Mouse (Mus musculus) bone marrow macrophage, adult 2 months (primary cell): Measurements from ENCODE around the gene Slx4ip. TPM values are rescaled to one million over a fixed set of nuclear protein-coding genes. Genes with fewer than 3 reads are reported as not detected.

Source experiments
- H3K27ac ChIP-seq: 2 replicates; pipeline ENCODE4 v1.5.1; 2012; ENCODE audit warnings: low read depth, low read length; ENCODE audit not compliant: insufficient read depth
- H3K4me1 ChIP-seq: 2 replicates; pipeline ENCODE4 v1.6.1; 2012; ENCODE audit warnings: low read length; ENCODE audit not compliant: control insufficient read depth, insufficient read depth
- H3K4me3 ChIP-seq: 2 replicates; pipeline ENCODE4 v1.5.1; 2012; ENCODE audit warnings: mild to moderate bottlenecking, low read length, moderate library complexity; ENCODE audit not compliant: insufficient read depth
- CTCF ChIP-seq: IDR thresholded peaks from 2 replicates; pipeline ENCODE4 v1.5.1; 2012; ENCODE audit warnings: low read depth, mild to moderate bottlenecking, low read length, moderate library complexity
- POLR2A ChIP-seq: IDR thresholded peaks from 2 replicates; pipeline ENCODE4 v1.6.1; 2012; ENCODE audit warnings: mild to moderate bottlenecking, low read depth, low read length, borderline replicate concordance
- polyA plus RNA-seq: library from polyadenylated mRNA; stranded (reverse); fragments of >200 nt; gene quantifications from 2 replicates; pipeline ENCODE4 v1.2.4, GENCODE M21; 2012; ENCODE audit not compliant: missing spikeins, insufficient read depth, insufficient read length

The Slx4ip gene
- polyA plus RNA-seq, 1 experiment, result 4.9 TPM

- TF ChIP-seq CTCF (no peak), POLR2A (no peak)
- Histone ChIP-seq H3K4me3 (no peak overlapping the region), H3K27ac (no peak overlapping the region), H3K4me1 (no peaks in the 10 kb centered on the region)
Measured at GRCm38 (mm10) chr2:137094301-137094700, 203.3 kb downstream of the Slx4ip start.

- TF ChIP-seq POLR2A (no peak), CTCF (no peak)
- Histone ChIP-seq H3K27ac (no peak overlapping the region), H3K4me3 (no peak overlapping the region), H3K4me1 (no peaks in the 10 kb centered on the region)
Measured at GRCm38 (mm10) chr2:137096981-137097460, 206.0 kb downstream of the Slx4ip start.

- H3K4me1 ChIP-seq, result no peaks in the 10 kb centered on the region
- no peak overlapping the region for H3K4me3 ChIP-seq
- no peak for TF ChIP-seq CTCF
- TF ChIP-seq POLR2A, result no peak
- no peak overlapping the region for H3K27ac ChIP-seq
Measured at GRCm38 (mm10) chr2:137098269-137099035, 207.4 kb downstream of the Slx4ip start.

GRCm38 (mm10) chr2:137099211-137099734, 208.3 kb downstream of the Slx4ip start:
- no peak for TF ChIP-seq POLR2A
- no peak for TF ChIP-seq CTCF

GRCm38 (mm10) chr2:137101074-137101473, 210.1 kb downstream of the Slx4ip start:
- no peak overlapping the region for H3K4me3 ChIP-seq
- no peak overlapping the region for H3K27ac ChIP-seq
- TF ChIP-seq POLR2A, result no peak
- TF ChIP-seq CTCF, result no peak
- H3K4me1 ChIP-seq, result no peaks in the 10 kb centered on the region

More at GRCm38 (mm10) chr2:137099211-137099734, 208.3 kb downstream of the Slx4ip start:
- Histone ChIP-seq H3K4me3 (no peak overlapping the region), H3K4me1 (no peaks in the 10 kb centered on the region), H3K27ac (no peak overlapping the region)

- H3K4me3 ChIP-seq, result no peak overlapping the region
- H3K27ac ChIP-seq, result no peak overlapping the region
- peaks cover 4% of the 10 kb centered on the region; the same call in 1 of the 2 replicates for H3K4me1 ChIP-seq
- TF ChIP-seq CTCF, result no peak
Measured at GRCm38 (mm10) chr2:137107203-137107602, 216.2 kb downstream of the Slx4ip start.

- TF ChIP-seq POLR2A (no peak), CTCF (no peak)
- Histone ChIP-seq H3K4me1 (peaks cover 4% of the 10 kb centered on the region; the same call in 1 of the 2 replicates), H3K27ac (no peak overlapping the region)
Measured at GRCm38 (mm10) chr2:137107946-137108345, 216.9 kb downstream of the Slx4ip start.

GRCm38 (mm10) chr2:137109321-137110213, 218.5 kb downstream of the Slx4ip start:
- no peak overlapping the region for H3K27ac ChIP-seq
- TF ChIP-seq POLR2A (no peak), CTCF (no peak)
- H3K4me1 ChIP-seq, result peaks cover 8% of the 10 kb centered on the region; the same call in 1 of the 2 replicates
- H3K4me3 ChIP-seq, result no peak overlapping the region

More at GRCm38 (mm10) chr2:137107946-137108345, 216.9 kb downstream of the Slx4ip start:
- no peak overlapping the region for H3K4me3 ChIP-seq

- Histone ChIP-seq H3K4me1 (peaks cover 8% of the 10 kb centered on the region; the same call in 1 of the 2 replicates), H3K4me3 (no peak overlapping the region), H3K27ac (no peak overlapping the region)
- no peak for TF ChIP-seq CTCF
- TF ChIP-seq POLR2A, result no peak
Measured at GRCm38 (mm10) chr2:137110214-137110898, 219.3 kb downstream of the Slx4ip start.
